Mouse (Mus musculus): ENCODE data around the gene Slc25a21. TPM values are rescaled to one million over a fixed set of nuclear protein-coding genes. Genes with fewer than 3 reads are reported as not detected.

The Slc25a21 gene
- polyA plus RNA-seq, 1 experiment from 2014 or later, result 0.08 TPM

- peaks cover 89% of the 10 kb centered on the region for H3K27me3 ChIP-seq (replicated peaks; ENCODE audit: control insufficient read depth, insufficient read depth, low read length)
- no peaks in the 10 kb centered on the region for H3K4me1 ChIP-seq (replicated peaks; ENCODE audit: control insufficient read depth, insufficient read depth, low read length)
- 6% methylated on average over 8 of the region's 8 CpGs for WGBS
Observed at GRCm38 (mm10) chr12:56688920-56689319, 508.4 kb downstream of the Slc25a21 start.

GRCm38 (mm10) chr12:56688482-56688840 lies 508.8 kb downstream of the Slc25a21 start:
- ATAC-seq, result no peak
- Histone ChIP-seq H3K27ac (ENCODE audit: low read depth, low read length) (no peak overlapping the region), H3K9me3 (ENCODE audit: control insufficient read depth) (no peaks in the 10 kb centered on the region), H3K4me2 (replicated peaks; ENCODE audit: low read depth) (no peak overlapping the region), H3K4me3 (ENCODE audit: low read depth, low read length) (no peak overlapping the region), H3K27me3 (replicated peaks; ENCODE audit: control insufficient read depth, insufficient read depth, low read length) (peaks cover 89% of the 10 kb centered on the region), H3K36me3 (ENCODE audit: control insufficient read depth, insufficient read depth) (no peaks in the 10 kb centered on the region), H3K4me1 (replicated peaks; ENCODE audit: control insufficient read depth, insufficient read depth, low read length) (no peaks in the 10 kb centered on the region), H3K9ac (ENCODE audit: low read depth, low read length) (no peak overlapping the region)
- TF ChIP-seq CTCF (IDR thresholded peaks at IDR 0.05; ENCODE audit: low read depth), result no peak
- WGBS, result 4% methylated on average over 10 of the region's 10 CpGs

More at GRCm38 (mm10) chr12:56688920-56689319, 508.4 kb downstream of the Slc25a21 start:
- Histone ChIP-seq H3K4me2 (replicated peaks; ENCODE audit: low read depth) (no peak overlapping the region), H3K36me3 (ENCODE audit: control insufficient read depth, insufficient read depth) (no peaks in the 10 kb centered on the region), H3K9me3 (ENCODE audit: control insufficient read depth) (no peaks in the 10 kb centered on the region), H3K27ac (ENCODE audit: low read depth, low read length) (no peak overlapping the region), H3K4me3 (ENCODE audit: low read depth, low read length) (no peak overlapping the region), H3K9ac (ENCODE audit: low read depth, low read length) (no peak overlapping the region)
- ATAC-seq, result no peak
- TF ChIP-seq CTCF (IDR thresholded peaks at IDR 0.05; ENCODE audit: low read depth), result no peak

- Histone ChIP-seq H3K27me3 (replicated peaks; ENCODE audit: control insufficient read depth, insufficient read depth, low read length) (peaks cover 89% of the 10 kb centered on the region), H3K4me3 (ENCODE audit: low read depth, low read length) (no peak overlapping the region), H3K36me3 (ENCODE audit: control insufficient read depth, insufficient read depth) (no peaks in the 10 kb centered on the region), H3K27ac (ENCODE audit: low read depth, low read length) (no peak overlapping the region), H3K9me3 (ENCODE audit: control insufficient read depth) (no peaks in the 10 kb centered on the region), H3K4me2 (replicated peaks; ENCODE audit: low read depth) (no peak overlapping the region), H3K4me1 (replicated peaks; ENCODE audit: control insufficient read depth, insufficient read depth, low read length) (no peaks in the 10 kb centered on the region), H3K9ac (ENCODE audit: low read depth, low read length) (no peak overlapping the region)
- 9% methylated on average over 15 of the region's 15 CpGs for WGBS
- ATAC-seq, result no peak
- TF ChIP-seq CTCF (IDR thresholded peaks at IDR 0.05; ENCODE audit: low read depth), result no peak
Observed at GRCm38 (mm10) chr12:56687640-56688481, 509.4 kb downstream of the Slc25a21 start.

- TF ChIP-seq CTCF (IDR thresholded peaks at IDR 0.05; ENCODE audit: low read depth), result peak; percentile 74
- H3K4me3 ChIP-seq (ENCODE audit: low read depth, low read length), result peak overlapping the region; percentile 20
- peak; percentile 41; the same call in 1 of the 2 replicates for ATAC-seq
- H3K27ac ChIP-seq (ENCODE audit: low read depth, low read length), result no peak overlapping the region
- no peaks in the 10 kb centered on the region for H3K4me1 ChIP-seq (replicated peaks; ENCODE audit: control insufficient read depth, insufficient read depth, low read length)
- no peaks in the 10 kb centered on the region for H3K36me3 ChIP-seq (ENCODE audit: control insufficient read depth, insufficient read depth)
- no peaks in the 10 kb centered on the region for H3K9me3 ChIP-seq (ENCODE audit: control insufficient read depth)
- H3K9ac ChIP-seq (ENCODE audit: low read depth, low read length), result no peak overlapping the region
- WGBS, result under 1% methylated on average over 38 of the region's 38 CpGs
- H3K4me2 ChIP-seq (replicated peaks; ENCODE audit: low read depth), result peak overlapping the region; percentile 43
- peaks cover 56% of the 10 kb centered on the region for H3K27me3 ChIP-seq (replicated peaks; ENCODE audit: control insufficient read depth, insufficient read depth, low read length)
Observed at GRCm38 (mm10) chr12:56681096-56681811, 516.0 kb downstream of the Slc25a21 start.

- TF ChIP-seq CTCF (IDR thresholded peaks at IDR 0.05; ENCODE audit: low read depth), result no peak
- 55% methylated on average over 7 of the region's 7 CpGs for WGBS
- H3K27me3 ChIP-seq (replicated peaks; ENCODE audit: control insufficient read depth, insufficient read depth, low read length), result peaks cover 32% of the 10 kb centered on the region
- no peak overlapping the region for H3K4me2 ChIP-seq (replicated peaks; ENCODE audit: low read depth)
- H3K9ac ChIP-seq (ENCODE audit: low read depth, low read length), result no peak overlapping the region
- H3K4me3 ChIP-seq (ENCODE audit: low read depth, low read length), result no peak overlapping the region
- no peaks in the 10 kb centered on the region for H3K36me3 ChIP-seq (ENCODE audit: control insufficient read depth, insufficient read depth)
- H3K27ac ChIP-seq (ENCODE audit: low read depth, low read length), result no peak overlapping the region
- ATAC-seq, result no peak
- H3K9me3 ChIP-seq (ENCODE audit: control insufficient read depth), result no peaks in the 10 kb centered on the region
- H3K4me1 ChIP-seq (replicated peaks; ENCODE audit: control insufficient read depth, insufficient read depth, low read length), result no peaks in the 10 kb centered on the region
Observed at GRCm38 (mm10) chr12:56677620-56678019, 519.7 kb downstream of the Slc25a21 start.

- 36% methylated on average over 3 of the region's 3 CpGs for WGBS
- H3K27me3 ChIP-seq (replicated peaks; ENCODE audit: control insufficient read depth, insufficient read depth, low read length), result peaks cover 13% of the 10 kb centered on the region
- H3K4me2 ChIP-seq (replicated peaks; ENCODE audit: low read depth), result no peak overlapping the region
- no peak overlapping the region for H3K4me3 ChIP-seq (ENCODE audit: low read depth, low read length)
- no peak overlapping the region for H3K9ac ChIP-seq (ENCODE audit: low read depth, low read length)
- peak; percentile 69 for TF ChIP-seq CTCF (IDR thresholded peaks at IDR 0.05; ENCODE audit: low read depth)
- no peak overlapping the region for H3K27ac ChIP-seq (ENCODE audit: low read depth, low read length)
- H3K4me1 ChIP-seq (replicated peaks; ENCODE audit: control insufficient read depth, insufficient read depth, low read length), result no peaks in the 10 kb centered on the region
- no peaks in the 10 kb centered on the region for H3K36me3 ChIP-seq (ENCODE audit: control insufficient read depth, insufficient read depth)
- no peaks in the 10 kb centered on the region for H3K9me3 ChIP-seq (ENCODE audit: control insufficient read depth)
- no peak for ATAC-seq
Observed at GRCm38 (mm10) chr12:56674726-56675125, 522.5 kb downstream of the Slc25a21 start.
